Mouse (Mus musculus): Measurements from ENCODE around the gene Endov. TPM values are rescaled to one million over a fixed set of nuclear protein-coding genes. Genes with fewer than 3 reads are reported as not detected.

The Endov gene
- polyA plus RNA-seq, 1 experiment from 2014 or later, result 4.6 TPM

GRCm38 (mm10) chr11:119555170-119555569, 64.0 kb downstream of the Endov start:
- no peak for ATAC-seq (ENCODE audit: low read depth)
- Histone ChIP-seq H3K27me3 (ENCODE audit: control insufficient read depth, insufficient read depth, low read depth, low read length) (peaks cover 15% of the 10 kb centered on the region), H3K4me1 (ENCODE audit: control insufficient read depth, low read depth, low read length) (no peaks in the 10 kb centered on the region), H3K9me3 (replicated peaks; ENCODE audit: control insufficient read depth, low read length) (no peaks in the 10 kb centered on the region), H3K9ac (ENCODE audit: low read depth, low read length) (no peak overlapping the region), H3K36me3 (ENCODE audit: control insufficient read depth, insufficient read depth) (no peaks in the 10 kb centered on the region), H3K4me3 (ENCODE audit: low read depth, low read length) (no peak overlapping the region), H3K4me2 (ENCODE audit: low read depth, low read length) (no peak overlapping the region), H3K27ac (ENCODE audit: low read length) (no peak overlapping the region)
- 55% methylated on average over 7 of the region's 7 CpGs for WGBS (ENCODE audit: insufficient replicate concordance)

- Histone ChIP-seq H3K4me1 (ENCODE audit: control insufficient read depth, low read depth, low read length) (no peaks in the 10 kb centered on the region), H3K27ac (ENCODE audit: low read length) (no peak overlapping the region), H3K4me3 (ENCODE audit: low read depth, low read length) (no peak overlapping the region), H3K9ac (ENCODE audit: low read depth, low read length) (no peak overlapping the region), H3K9me3 (replicated peaks; ENCODE audit: control insufficient read depth, low read length) (no peaks in the 10 kb centered on the region), H3K36me3 (ENCODE audit: control insufficient read depth, insufficient read depth) (no peaks in the 10 kb centered on the region), H3K27me3 (ENCODE audit: control insufficient read depth, insufficient read depth, low read depth, low read length) (peaks cover 2% of the 10 kb centered on the region; the same call in 1 of the 2 replicates), H3K4me2 (ENCODE audit: low read depth, low read length) (no peak overlapping the region)
- 28% methylated on average over 17 of the region's 17 CpGs for WGBS (ENCODE audit: insufficient replicate concordance)
- ATAC-seq (ENCODE audit: low read depth), result no peak
Measured at GRCm38 (mm10) chr11:119557940-119558869, 67.1 kb downstream of the Endov start.

- Histone ChIP-seq H3K4me3 (ENCODE audit: low read depth, low read length) (no peak overlapping the region), H3K27me3 (ENCODE audit: control insufficient read depth, insufficient read depth, low read depth, low read length) (peaks cover 2% of the 10 kb centered on the region; the same call in 1 of the 2 replicates), H3K9me3 (replicated peaks; ENCODE audit: control insufficient read depth, low read length) (no peaks in the 10 kb centered on the region), H3K4me1 (ENCODE audit: control insufficient read depth, low read depth, low read length) (no peaks in the 10 kb centered on the region), H3K4me2 (ENCODE audit: low read depth, low read length) (no peak overlapping the region), H3K9ac (ENCODE audit: low read depth, low read length) (no peak overlapping the region), H3K36me3 (ENCODE audit: control insufficient read depth, insufficient read depth) (no peaks in the 10 kb centered on the region), H3K27ac (ENCODE audit: low read length) (no peak overlapping the region)
- no peak for ATAC-seq (ENCODE audit: low read depth)
- 30% methylated on average over 9 of the region's 9 CpGs for WGBS (ENCODE audit: insufficient replicate concordance)
Measured at GRCm38 (mm10) chr11:119558870-119559610, 67.9 kb downstream of the Endov start.

Other genes starting within 250 kb of the Endov start
- 25.8 and 30.8 TPM in 2 replicates for gene Gaa, start 223.5 kb upstream of the Endov start, polyA plus RNA-seq (2015; fragmentation: Nextera tagmentation; extraction: Ambion mirVana)
- 139 and 146 TPM in 2 replicates for gene Eif4a3, start 191.3 kb upstream of the Endov start, polyA plus RNA-seq (2015; fragmentation: Nextera tagmentation; extraction: Ambion mirVana)
- gene Card14, start 183.6 kb upstream of the Endov start, polyA plus RNA-seq (2015; fragmentation: Nextera tagmentation; extraction: Ambion mirVana), result 0.21 and 0.24 TPM in 2 replicates
- 1.8 and 2.0 TPM in 2 replicates for gene Sgsh, start 135.8 kb upstream of the Endov start, polyA plus RNA-seq (2015; fragmentation: Nextera tagmentation; extraction: Ambion mirVana)
- gene Slc26a11, start 135.8 kb upstream of the Endov start, polyA plus RNA-seq (2015; fragmentation: Nextera tagmentation; extraction: Ambion mirVana), result 2.1 and 2.3 TPM in 2 replicates
- 2.5 and 3.3 TPM in 2 replicates for gene Rnf213, start 98.2 kb upstream of the Endov start, polyA plus RNA-seq (2015; fragmentation: Nextera tagmentation; extraction: Ambion mirVana)
- 0.02 TPM in 2 replicates for gene Nptx1, start 56.4 kb downstream of the Endov start, polyA plus RNA-seq (2015; fragmentation: Nextera tagmentation; extraction: Ambion mirVana)
- 3.6 and 3.9 TPM in 2 replicates for gene Rptor, start 111.6 kb downstream of the Endov start, polyA plus RNA-seq (2015; fragmentation: Nextera tagmentation; extraction: Ambion mirVana)